Mouse (Mus musculus) cerebellum, adult 9-11 months (tissue): Measurements from ENCODE around the gene Gm20517.

Experiments used
- DNase-seq: peaks from one replicate; pipeline ENCODE4 v3.0.0; 2022

The Gm20517 gene

GRCm38 (mm10) chr17:47712889-47713571 is 101.6 kb downstream of the Gm20517 start:
- no peak for DNase-seq

DNA sequence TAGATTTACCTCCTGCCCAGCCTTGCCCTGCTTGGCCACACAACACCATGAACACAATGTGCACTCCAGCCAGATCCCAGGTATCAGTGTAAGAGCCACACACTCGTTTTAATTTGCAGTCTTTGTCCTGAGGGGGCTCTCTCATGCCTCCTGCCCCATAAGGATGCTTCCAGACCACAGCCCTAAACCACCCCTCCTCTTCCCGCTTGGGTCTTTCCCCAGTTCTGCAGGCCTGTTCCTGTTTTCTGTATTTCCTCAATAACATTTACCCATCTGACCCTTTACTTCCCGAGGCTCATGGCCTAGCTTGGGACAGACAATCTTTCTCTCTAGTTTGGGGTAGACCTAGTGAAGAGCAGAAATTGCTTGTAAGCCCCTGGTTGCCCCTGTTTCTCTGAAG is 103.6 kb downstream of the Gm20517 start:
- DNase-seq = no peak

DNA sequence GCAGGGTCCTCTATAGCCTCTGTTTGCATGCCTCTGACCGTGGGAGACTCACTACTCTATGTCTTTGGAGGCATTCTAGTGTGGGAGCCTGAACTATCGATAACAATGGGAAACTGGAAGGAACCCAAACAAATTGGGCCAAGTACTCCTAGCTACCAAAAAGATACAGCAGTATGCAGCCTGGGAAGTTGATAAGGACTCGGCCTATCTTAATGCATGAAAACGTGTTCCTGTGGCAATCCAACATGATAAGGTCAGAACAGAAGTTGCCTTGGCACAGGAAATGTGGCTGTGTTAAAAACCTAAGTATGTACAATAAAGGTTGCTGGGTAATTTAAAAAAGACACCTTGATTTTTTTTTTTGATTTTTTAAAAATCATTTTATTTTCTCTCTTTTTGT is 109.8 kb downstream of the Gm20517 start:
- DNase-seq = no peak

GRCm38 (mm10) chr17:47726566-47726965 is 115.2 kb downstream of the Gm20517 start, which contains the start of gene Pgc:
Gene Pgc (plus strand): TSS chr17:47726842.
- DNase-seq = no peak

GRCm38 (mm10) chr17:47730633-47731575 is 119.5 kb downstream of the Gm20517 start:
- DNase-seq = no peak
